Mouse (Mus musculus): ENCODE measurements around the gene Baiap2l1.

Gene Baiap2l1

GRCm38 (mm10) chr5:144222811-144223502 is 135.0 kb downstream of the Baiap2l1 start:
- DNase-seq, result no peak

GRCm38 (mm10) chr5:144221305-144221704 is 136.6 kb downstream of the Baiap2l1 start:
- no peak for DNase-seq

GRCm38 (mm10) chr5:144219936-144220335 is 138.0 kb downstream of the Baiap2l1 start:
- DNase-seq, result no peak

- no peak for DNase-seq
These were observed 138.6 kb downstream of the Baiap2l1 start for GRCm38 (mm10) chr5:144219306-144219705.

GRCm38 (mm10) chr5:144218061-144218460 is 139.9 kb downstream of the Baiap2l1 start:
- DNase-seq, result no peak

- DNase-seq, result no peak
These were observed 141.9 kb downstream of the Baiap2l1 start for GRCm38 (mm10) chr5:144215992-144216391.
